Mouse (Mus musculus) heart, postnatal 0 days (tissue): Measurements from ENCODE around the gene Lipc.

Source experiments
- CTCF ChIP-seq: IDR thresholded peaks from 2 replicates; pipeline ENCODE4 v1.5.1; 2016; ENCODE audit warnings: antibody characterized with exemption, control low read depth, low read depth
- EP300 ChIP-seq: IDR thresholded peaks from 2 replicates; pipeline ENCODE4 v1.6.1; 2016; ENCODE audit warnings: antibody characterized with exemption, low read depth

DNA sequence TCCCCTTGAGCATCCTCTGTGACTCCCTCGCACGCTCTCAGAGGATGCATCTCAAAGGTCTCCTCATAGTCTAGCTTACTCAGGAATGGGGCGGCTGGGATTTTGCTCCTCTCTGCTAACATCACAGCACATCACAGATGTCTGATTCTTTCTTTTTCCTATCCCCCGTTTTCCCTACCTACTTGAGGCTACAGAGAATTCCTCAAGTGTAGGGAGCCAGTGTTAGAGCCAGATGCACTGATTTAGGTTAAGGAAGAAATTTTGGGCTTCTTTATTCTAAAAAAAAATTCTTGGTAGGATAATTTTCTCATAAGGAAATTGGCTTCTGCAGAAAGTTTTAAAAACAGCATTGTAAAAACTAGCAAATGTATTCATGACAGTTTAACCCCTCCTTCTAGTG, 84.6 kb downstream of the Lipc start:
- TF ChIP-seq CTCF = no peak
- TF ChIP-seq EP300 = no peak
